Mouse (Mus musculus) thymus, adult 2 months (tissue): ENCODE data around the gene Ypel4.

Experiments used
- CTCF ChIP-seq: fragments of 200-500 bp; IDR thresholded peaks from 2 replicates; pipeline ENCODE4 v1.5.1; 2012; ENCODE audit warnings: mild to moderate bottlenecking, control low read depth, low read length, moderate library complexity, borderline replicate concordance; ENCODE audit not compliant: control insufficient read depth, poor library complexity, insufficient read depth; ENCODE audit errors: extremely low read depth
- POLR2A ChIP-seq: fragments of 200-500 bp; IDR thresholded peaks from 2 replicates; pipeline ENCODE4 v1.6.1; 2012; ENCODE audit warnings: mild to moderate bottlenecking, low read length, control low read depth, moderate library complexity; ENCODE audit not compliant: control insufficient read depth, poor library complexity, insufficient read depth; ENCODE audit errors: extremely low read depth

DNA sequence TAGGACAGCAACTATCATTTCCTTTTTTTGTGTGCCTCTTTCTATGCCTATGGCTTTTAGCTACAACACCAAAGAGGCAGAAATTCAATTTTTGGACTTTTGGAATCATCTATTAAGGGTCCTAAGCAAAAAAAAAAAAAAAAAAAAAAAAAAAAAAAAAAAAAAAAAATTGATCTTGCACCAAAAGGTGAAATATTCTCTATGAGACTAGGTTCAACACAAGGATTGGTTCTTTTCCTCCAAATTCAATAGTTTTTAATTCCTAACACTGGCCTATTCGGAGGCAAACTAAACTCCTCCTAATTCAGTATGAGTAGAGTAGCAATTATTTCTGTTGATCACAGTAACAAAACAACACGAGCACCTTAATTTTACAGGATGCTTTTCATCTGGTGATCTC is 22.0 kb upstream of the Ypel4 start:
- TF ChIP-seq POLR2A (no peak), CTCF (no peak)
